Mouse (Mus musculus) heart, adult 2 months (tissue): ENCODE results near the gene Unk.

Experiments used
- CTCF ChIP-seq: fragments of 200-600 bp; IDR thresholded peaks from 2 replicates; pipeline ENCODE4 v1.8.1; 2022; ENCODE audit warnings: antibody characterized with exemption, mild to moderate bottlenecking, moderate library complexity
- POLR2A ChIP-seq: fragments of 200-500 bp; IDR thresholded peaks from 2 replicates; pipeline ENCODE4 v1.6.1; 2011; ENCODE audit warnings: mild to moderate bottlenecking, low read depth, low read length, control low read depth; ENCODE audit not compliant: insufficient read depth

GRCm38 (mm10) chr11:116064187-116064867 lies 34.2 kb downstream of the Unk start:
- TF ChIP-seq CTCF (no peak), POLR2A (no peak)
